Mouse (Mus musculus) c-Kit-positive CD71-negative TER-119-negative erythroid progenitor cells, embryonic 14.5 days (primary cell): Measurements from ENCODE around the gene Cfd.
A peak's percentile ranks its signal among the peaks of the same experiment; 100 is the strongest.

Experiments
- DNase-seq: peaks from one replicate; pipeline ENCODE4 v3.0.0-alpha.2; 2013; ENCODE audit warnings: low read depth

The Cfd gene

DNA sequence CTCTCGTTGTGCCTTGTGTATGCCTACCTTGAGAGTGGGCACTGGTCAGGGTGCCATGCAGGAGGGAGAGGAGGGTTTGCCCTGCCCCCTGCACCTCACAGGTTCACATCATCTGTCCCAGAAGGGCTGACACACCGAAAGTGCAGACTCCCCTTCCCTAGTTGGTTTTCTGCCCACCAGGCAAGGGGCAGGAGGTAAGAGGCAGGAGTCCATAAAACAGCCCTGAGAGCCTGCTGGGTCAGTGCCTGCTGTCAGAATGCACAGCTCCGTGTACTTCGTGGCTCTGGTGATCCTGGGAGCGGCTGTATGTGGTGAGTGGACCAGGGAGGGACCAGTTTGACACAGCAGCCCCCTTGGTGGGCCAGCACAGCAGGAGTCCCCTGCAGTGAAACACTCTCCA, at the start of gene Cfd:
TSS of gene Cfd (plus strand) at position 184 of the 400 bp plus-strand sequence.
- DNase-seq, result no peak

DNA sequence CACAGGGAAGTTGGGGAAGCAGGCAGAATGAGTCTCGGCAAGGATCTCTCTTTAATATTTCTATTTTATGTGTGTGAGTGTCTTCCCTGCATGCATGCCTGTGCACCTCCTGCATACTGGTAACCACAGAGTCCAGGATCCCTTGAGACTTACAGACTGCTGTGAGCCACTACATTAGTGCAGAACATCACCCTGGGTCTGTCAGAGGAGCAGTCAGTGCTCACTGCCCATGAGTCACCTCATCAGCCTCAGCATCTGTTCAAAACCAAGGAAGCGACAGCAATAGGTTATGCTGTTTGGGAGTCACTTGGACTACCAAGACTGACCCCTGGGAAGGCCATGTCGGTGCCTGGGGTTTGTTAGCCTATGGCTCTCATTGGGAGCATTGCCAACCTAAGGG, 48.3 kb upstream of the Cfd start:
- DNase-seq, result no peak

DNA sequence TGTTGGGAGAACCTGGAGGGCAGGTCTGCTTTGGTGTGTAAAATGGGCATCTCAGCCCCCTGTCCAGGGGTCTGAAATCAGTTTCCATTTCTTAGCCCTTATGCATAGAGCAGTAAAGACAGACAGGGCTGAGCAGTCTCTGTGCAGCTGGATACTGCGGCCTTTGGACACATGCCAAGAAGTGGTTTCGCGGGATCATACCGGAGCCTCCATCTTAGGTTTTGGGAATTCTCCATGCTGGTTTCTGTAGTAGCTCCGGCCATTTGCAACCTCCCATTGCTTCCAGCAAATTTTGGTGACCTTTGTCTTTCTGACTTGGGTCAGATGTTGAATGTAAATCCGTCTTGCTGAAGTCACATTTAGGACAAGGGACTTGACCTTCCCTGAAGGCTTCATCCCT, 47.2 kb upstream of the Cfd start:
- DNase-seq, result no peak

DNA sequence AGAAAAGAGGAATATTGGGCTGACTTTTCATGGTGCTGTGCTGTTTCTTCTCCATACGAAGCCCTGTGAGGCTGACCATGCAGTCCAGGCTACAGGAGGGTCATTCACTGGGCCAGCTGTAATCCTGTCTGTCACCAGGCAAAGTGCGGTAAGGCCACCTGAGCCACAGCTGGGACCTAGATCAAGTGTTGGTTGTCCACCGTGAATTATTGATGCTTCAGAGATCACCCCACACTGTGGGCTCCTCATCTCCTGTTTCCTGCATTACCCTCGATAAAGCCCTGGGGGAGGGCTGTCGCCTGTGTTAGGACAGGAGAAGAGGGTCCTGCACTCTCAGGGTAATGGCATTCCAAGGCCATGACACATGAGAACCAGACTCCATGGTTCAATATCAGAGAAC, 44.1 kb upstream of the Cfd start:
- no peak for DNase-seq

DNA sequence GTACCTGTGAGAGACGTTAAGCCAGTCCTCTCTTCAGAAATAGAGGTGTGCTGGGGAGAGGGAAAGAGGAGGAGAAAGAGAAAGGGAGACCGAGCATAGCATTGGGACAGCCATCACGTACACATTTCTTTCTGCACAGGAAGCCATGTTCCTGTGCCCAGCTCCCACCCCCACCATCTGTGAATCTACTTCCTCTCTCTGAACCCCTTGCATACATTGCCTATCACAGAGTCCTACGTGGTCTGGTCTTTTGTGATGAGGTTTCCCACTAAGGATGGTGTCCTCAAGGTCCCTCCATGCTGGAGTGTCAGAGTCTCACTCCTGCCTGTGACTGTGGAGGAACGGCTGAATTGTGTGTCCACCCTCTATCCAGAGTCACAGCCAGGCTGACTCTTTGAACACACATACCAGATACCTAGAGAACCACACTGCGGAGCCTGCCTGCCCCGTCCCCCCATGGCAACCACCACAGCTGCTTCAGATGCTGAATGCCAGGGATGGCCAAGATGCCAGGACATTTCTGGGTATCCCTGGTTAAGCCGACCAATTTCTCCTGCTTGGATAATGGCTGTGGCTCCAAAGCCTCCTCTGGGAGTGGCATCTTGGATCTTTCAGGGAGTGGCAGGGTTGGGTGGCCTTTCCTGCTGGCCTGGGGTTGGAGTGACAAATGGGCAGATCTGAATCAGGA, 40.6 kb upstream of the Cfd start:
- no peak for DNase-seq

DNA sequence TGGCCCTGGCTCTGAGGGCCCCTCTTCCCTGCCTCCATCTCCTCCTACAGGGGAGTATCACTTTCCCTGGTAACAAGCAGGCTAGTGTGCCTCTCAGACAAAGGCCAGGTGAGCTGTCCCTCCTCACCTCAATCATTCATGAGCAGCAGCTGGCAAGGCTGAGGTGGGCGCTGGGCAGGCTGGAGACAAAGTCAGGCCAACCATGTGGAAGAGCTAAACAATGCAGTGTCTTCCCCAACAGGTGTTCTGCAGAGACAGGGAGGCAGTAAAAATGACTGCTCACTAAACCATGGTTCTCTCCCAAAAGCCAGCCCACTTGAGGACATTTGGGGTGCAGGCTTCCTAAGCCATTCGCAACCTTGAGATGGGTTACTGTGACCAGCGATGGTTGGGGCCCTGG, 39.0 kb upstream of the Cfd start:
- DNase-seq, result no peak

DNA sequence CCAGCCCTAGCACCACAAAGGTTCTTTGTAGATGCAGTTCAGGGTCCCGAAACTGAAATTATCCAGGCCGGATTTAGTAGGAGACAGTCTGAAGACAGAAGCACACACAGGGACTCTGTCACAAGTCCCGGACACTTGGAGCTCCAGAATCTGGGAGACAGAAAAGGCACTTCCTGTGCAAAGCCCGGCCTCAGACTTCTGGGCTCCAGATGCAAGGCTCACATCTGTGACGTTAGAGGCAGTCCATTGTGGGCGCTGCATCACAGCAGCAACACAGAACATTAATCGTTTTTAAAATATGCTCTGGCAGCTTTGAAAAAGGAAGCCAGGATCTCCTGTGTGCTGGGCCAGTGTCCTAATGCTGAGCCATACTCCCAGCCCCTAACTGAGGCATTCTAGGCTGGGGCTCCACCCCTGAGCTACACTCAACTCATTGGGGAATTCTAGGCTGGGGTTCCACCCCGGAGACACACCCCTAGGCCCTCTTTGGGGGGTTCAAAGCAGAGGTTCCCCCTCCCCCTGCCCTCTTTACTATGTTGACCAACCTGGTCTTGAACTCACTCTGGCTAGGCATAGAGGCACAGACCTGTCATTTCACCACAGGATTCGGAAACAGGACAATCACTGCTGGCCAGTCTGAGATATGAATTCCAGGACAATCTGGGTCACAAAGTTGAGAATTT, 38.4 kb upstream of the Cfd start:
- DNase-seq, result no peak

DNA sequence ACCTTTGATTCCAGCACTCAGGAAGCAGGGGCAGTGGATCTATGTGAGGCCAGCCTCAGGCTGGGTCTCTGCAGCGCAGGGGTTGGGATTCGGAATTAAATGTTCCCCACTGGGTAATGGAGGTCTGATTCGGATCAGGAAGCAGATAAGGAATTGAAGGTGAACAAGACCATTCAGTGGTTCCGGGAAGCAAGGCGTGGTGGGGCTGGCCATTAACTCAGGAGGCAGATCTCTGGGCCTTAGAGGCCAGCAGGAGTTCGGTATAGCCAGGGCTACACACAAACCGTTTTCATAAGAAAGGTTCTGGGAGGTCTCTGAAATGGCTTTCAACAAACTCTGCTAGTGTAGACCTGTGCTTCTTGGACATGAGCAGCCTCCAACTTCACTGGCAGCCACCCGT, 37.8 kb upstream of the Cfd start:
- DNase-seq, result no peak

DNA sequence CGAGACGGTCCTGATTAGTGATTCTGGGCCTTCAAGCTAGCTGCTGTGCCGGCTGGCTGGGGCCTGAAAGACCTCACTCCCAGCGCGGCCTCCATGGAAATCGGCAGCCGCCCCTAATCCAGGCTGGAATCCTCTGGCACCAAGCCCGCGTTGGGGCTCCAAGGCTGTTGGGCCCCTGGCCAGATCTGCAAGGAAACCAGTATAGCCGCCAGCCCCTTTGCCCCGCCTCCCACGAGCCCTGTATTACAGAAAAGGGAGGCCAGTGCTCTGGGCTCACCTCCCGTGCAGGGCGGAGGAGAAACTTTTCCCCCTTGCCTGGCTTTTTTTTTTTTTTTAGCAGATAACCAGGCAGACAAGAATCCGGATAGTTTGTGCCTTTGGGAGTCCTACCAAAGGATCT, 37.3 kb upstream of the Cfd start:
- DNase-seq, result no peak

DNA sequence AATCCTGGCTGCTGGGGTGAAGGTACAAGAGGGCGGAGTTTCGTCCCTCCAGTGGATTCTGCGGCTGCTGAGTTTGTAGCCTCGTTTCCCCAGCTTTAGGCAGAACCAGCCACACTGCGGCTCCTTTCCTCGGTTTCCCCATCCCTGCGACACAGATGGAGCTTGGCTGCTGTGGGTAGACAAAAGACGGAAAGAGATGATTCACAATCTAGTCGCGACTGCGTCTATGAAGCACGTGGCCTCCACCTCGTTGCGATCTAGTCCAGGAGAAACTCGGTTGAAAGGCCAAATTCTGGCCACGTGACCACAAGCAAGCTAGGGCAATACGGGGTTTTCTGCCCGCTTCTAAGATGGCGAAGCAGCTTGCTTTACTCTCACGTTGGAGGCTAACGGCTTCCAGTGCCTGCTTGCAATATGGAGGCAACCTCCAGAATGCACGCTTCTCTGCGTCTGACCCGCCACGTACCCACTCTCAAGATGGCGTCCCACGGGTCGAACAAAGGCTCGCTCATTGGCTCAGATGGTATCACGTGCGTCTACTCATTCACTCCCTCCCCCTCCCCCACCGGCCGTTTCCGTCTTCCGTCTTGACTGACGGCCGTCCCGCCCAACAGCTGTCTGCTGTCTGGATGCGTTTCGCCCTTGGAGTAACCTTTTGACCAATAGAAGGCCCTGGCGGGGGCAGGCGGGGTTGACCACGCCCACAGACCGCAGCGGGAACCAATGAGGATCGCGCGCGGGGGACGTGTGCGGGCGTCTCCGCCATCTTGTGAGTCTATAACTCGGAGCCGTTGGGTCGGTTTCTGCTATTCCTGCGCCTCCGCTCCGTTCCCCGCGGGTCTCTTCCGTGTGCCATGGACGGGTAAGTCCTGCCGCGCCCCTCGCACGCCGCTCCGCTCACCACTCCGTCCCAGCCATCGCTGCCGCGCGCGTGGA, 36.5 kb upstream of the Cfd start, which contains the start of gene Ptbp1:
TSS of gene Ptbp1 (plus strand) at position 568 of the 936 bp plus-strand sequence.
- DNase-seq, result peak; percentile 100

DNA sequence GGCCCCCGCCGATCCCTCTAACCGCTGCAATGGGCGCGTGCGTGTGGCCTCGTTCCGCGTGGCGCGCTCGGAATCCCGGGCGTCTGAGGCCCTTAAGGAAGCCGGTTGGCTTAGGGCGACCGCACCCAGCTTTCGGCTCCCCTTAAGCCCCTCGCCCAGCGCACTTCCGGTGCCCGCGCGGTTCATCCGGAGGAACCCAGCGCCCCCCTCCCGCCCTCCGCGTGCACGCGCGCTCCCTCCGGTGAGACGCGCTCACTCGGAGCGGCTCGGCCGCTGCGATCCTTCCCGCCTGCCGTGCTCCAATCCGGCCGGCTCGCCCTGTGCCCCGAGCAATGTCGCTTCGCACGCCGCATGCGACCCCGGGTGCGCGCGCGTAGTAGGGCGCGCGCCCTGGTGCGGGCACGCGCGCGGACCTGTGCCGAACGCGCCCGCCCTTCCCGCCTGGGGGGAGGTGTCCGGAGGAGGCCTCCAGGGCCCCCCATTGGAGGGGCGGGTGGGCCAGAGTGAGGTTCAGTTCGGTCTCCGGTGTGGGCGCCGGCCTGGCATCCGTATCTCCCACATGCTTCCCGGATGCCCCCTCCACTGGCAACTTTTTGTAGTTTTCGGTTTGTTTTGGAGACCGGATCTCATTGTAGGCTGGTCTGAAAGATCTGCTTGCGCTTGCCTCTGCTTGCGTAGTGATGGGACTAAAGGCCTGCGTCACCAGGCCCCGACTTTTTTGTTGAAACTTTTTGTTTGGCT, 35.7 kb upstream of the Cfd start:
- no peak for DNase-seq

DNA sequence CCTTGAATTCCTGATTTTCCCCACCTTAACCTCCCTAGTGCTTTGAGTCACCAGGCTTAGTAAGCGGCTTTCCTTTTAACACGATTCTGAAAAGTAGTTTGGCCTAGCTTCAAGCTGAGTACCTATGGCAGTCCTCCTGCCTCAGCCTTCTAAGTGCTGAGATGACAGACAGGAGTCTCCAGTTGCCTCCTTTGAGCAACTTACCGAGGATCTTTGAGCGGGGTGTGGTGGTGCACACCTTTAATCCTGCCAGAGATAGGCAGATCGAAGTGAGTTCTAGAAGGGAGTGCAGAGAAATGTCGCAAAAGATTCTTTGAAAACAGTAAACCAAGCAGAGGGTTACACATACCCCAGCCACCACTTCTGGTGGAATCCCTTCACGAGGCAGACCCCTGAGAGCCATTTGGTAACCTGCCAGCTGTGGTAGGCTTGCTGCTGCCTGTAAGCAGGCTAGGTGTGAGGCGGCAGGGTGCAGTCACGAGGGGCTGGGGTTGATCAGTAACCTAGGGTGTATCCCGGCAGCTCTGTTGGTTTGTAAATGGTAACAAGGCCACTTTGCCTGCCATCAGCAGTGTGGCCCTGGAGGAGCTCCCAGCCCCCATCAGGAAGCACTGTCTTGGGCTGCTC, 35.0 kb upstream of the Cfd start:
- DNase-seq, result no peak

DNA sequence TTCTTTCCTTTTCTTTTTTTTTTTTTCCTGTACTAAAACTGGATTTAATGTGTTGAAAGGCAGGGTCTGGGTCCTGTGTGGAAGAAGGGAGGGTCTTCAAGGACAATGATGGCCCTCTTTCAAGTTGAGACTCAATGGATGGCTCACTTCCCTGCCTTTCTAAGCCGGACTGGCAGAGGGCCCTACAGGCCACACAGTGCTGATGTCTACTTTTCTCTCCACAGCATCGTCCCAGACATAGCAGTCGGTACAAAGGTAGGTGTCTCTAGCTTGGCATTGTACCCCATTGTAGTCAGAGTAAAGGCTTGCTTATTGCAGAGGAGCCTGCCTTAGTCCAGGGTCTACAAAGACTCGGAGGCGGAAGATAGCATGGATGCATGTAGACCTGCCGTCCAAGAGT, 34.4 kb upstream of the Cfd start:
- no peak for DNase-seq

DNA sequence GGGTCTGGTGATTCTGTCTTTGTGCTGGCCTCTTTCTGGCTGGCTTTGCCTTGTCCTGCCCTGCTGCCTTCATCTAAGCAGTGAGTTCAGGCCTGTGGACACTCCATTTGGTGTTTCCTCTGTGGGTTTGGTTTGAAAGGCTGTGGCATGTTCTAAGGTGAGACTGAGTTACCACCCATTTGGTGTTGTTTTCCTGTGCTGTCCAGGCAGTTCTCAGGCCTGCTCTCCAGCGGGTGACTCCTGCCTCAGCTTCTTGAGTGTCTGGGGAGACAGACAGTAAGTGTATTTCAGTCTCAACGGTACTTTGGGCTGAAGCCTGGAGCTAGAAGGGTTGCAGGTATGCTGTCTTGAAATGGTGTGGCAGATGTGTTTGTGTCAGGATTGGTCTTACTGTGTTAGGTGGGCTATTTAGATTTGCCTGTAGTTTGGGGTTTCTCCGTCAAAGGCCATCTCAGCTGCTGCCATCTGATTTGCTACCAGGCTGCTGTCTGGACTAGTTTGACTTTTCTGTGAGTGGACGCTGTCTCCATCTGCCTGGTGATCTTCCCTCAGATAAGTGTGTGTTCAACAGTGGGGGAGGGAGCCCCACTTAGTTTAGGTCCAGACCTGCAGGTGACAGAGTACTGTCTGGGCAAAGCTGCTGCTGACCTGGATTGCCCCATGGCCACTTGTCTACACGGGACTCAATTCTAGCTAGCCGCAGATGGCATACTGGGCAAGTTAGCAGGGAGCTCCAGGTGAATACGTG, 33.8 kb upstream of the Cfd start:
- DNase-seq, result no peak

DNA sequence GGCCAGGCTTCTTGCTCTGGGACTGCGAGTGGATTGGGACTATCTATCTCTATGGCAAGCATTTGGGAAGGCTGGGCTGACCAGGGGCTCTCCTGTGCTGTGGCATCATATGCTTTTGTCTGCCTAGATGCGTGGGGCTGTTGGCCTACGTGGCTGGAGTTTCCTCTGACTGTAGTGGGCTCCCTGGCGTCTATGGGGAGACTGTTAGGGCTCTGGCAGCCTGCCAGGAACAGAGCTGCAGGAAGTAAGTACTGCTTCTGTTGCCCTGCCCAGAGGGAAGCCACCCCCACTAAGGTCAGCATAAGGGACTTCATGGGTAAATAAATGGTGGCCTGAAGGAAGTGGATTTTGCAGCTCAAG, 33.2 kb upstream of the Cfd start:
- no peak for DNase-seq

DNA sequence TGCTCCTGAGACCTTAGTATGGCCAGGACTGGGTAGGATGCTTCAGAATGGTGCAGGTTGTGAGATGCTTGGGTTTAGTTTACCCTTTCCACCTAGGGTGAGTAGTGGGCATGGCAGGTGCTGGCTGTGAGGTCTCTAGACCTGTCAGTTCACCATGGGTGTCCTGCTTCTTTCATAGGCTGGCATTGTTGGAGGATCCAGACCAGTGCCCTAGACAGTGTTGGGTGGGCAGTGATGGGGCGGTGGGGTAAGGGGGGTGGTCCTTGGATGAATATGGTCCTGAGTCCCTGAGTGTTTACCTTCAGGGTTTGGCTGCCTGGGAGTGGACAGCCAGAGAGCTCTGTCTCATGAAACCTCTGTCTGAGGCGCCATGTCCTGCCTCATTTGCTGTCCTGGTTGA, 32.8 kb upstream of the Cfd start:
- no peak for DNase-seq

DNA sequence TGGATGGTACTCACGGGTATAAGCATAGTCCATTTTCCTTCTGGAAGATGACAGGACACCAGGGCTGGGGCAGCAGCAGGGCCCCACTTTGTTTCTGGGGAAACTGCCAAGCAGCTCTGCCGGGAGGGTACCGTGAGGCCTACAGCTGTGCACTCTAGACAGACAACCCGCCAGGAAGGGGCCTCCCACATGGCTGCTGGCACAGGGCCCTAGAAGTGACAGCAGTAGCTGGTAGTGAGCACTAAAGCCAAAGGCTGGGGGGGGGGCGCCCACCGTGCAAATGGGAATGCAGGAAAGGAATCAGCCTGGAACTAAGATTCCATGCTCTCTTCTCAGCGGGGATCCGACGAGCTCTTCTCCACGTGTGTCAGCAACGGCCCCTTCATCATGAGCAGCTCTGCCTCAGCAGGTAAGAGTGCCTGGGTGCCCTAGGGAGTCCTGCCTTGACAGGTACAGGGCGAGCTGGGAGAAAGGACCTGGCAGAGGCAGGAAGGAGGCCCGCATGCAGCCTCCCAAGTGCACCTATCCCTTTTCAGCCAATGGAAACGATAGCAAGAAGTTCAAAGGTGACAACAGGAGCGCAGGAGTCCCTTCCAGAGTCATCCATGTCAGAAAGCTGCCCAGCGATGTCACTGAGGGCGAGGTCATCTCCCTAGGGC, 32.1 kb upstream of the Cfd start:
- DNase-seq, result no peak

DNA sequence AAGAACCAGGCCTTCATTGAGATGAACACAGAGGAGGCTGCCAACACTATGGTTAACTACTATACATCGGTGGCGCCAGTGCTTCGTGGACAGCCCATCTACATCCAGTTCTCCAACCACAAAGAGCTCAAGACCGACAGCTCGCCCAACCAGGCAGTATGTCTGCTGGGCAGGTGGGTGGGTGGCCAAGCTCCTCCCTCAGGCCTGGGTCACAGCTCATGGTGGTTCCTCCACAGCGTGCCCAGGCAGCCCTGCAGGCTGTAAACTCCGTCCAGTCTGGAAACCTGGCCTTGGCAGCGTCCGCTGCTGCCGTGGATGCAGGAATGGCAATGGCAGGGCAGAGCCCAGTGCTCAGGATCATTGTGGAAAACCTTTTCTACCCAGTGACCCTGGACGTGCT, 31.5 kb upstream of the Cfd start:
- no peak for DNase-seq

DNA sequence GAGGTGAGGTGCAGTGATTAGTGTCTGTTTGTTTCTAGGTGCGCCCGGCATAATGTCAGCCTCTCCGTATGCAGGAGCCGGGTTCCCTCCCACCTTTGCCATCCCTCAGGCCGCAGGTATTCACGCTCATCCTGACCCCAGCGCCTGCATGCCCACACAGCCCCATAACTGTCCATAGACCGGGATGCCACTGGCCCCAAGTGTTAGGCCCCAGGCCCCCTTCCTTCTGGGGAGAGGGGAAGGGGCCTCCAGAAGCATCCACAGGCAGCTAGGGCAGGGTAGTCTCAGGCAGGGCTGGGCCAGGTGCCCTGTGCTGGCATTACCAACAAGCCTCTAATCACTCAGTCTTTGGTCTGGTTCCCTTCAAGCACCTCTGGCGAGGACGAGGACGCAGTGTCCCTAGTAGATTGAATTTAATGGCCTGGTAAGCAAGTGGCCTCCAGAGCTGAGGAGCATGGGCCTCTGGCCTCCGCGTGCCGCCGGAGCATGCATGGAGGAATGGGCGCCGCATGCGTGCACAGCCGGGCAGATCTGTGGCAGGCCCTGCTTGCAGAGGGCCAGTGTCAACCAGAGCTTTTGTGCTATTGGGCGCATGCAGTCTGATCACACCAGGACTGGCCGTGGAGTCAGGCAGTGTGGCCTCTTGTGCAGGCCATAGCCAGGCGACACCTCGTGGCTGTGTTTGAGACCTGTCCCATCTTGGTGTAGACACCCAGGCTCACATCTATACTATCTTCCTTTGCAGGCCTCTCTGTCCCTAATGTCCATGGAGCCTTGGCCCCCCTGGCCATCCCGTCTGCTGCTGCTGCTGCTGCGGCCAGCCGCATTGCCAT, 30.4 kb upstream of the Cfd start:
- DNase-seq, result no peak
